Mouse (Mus musculus): ENCODE data around the gene Hs1bp3. TPM values are rescaled to one million over a fixed set of nuclear protein-coding genes. Genes with fewer than 3 reads are reported as not detected.

The Hs1bp3 gene
- polyA plus RNA-seq, 1 experiment from 2014 or later: 14.9 TPM

DNA sequence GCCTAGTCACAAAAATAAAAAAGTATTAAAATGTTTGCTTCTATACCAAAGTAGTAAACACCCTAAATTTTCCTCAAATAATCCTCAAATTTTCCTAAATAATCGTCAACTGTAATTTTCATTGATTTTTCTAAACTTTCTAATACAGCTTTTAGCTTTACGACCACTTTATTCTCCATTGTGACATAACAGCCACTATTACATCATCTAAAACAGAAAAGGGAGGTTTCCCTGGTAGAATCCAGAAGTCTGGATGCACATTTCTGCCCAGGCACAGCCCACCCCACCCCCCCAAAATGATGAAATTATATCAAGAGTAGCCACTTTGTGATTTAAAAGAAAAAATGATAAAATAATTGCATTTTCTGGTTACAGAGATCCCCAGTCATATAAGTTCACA lies 17.1 kb upstream of the Hs1bp3 start:
- Histone ChIP-seq H3K9me3 (replicated peaks) (no peaks in the 10 kb centered on the region), H3K4me3 (no peak overlapping the region), H3K27ac (replicated peaks) (no peak overlapping the region), H3K27me3 (ENCODE audit: low read depth, poor library complexity, severe bottlenecking) (peaks cover 82% of the 10 kb centered on the region), H3K36me3 (no peaks in the 10 kb centered on the region), H3K4me1 (peaks cover 28% of the 10 kb centered on the region)
- no peak for DNase-seq (ENCODE audit: low spot score)
- whole genome bisulfite sequencing: 83% methylated on average over 2 of the region's 2 CpGs

DNA sequence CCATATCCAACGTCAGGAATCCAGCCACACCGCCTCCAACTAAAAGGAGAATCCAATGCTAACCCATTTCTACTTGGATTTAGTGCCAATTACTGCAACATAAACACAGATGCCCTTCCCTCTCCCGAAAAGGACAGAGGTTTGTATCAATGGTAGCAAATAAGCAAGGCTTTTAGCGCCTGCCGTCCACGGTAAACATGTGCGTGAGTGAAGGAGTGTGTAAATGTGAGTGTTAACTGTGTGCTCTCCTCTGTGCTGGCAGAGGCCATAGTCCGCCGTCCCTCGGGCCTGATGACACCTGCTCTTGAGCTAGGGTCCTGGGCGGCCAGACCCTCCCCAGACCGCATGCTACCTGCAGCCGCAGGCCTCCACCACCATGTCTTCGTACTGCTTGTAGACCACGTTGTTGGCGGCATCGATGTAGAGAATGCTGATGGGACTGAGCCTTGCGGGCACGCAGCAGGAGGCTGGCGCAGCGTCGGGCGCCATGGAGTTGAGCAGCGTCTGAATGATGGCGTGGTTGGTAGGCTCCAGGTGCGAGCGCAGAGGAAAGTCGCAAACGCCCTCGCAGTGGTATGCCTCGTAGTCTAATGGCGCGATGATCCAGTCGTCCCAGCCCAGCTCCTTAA lies 15.5 kb upstream of the Hs1bp3 start:
- peak overlapping the region; percentile 61 for H3K27ac ChIP-seq (replicated peaks)
- peak; percentile 41 for DNase-seq (ENCODE audit: low spot score)
- 7% methylated on average over 34 of the region's 34 CpGs for WGBS
- H3K27me3 ChIP-seq (ENCODE audit: low read depth, poor library complexity, severe bottlenecking): peaks cover 98% of the 10 kb centered on the region
- peak overlapping the region; percentile 59 for H3K4me3 ChIP-seq
- no peaks in the 10 kb centered on the region for H3K9me3 ChIP-seq (replicated peaks)
- no peaks in the 10 kb centered on the region for H3K36me3 ChIP-seq
- H3K4me1 ChIP-seq: peaks cover 32% of the 10 kb centered on the region

DNA sequence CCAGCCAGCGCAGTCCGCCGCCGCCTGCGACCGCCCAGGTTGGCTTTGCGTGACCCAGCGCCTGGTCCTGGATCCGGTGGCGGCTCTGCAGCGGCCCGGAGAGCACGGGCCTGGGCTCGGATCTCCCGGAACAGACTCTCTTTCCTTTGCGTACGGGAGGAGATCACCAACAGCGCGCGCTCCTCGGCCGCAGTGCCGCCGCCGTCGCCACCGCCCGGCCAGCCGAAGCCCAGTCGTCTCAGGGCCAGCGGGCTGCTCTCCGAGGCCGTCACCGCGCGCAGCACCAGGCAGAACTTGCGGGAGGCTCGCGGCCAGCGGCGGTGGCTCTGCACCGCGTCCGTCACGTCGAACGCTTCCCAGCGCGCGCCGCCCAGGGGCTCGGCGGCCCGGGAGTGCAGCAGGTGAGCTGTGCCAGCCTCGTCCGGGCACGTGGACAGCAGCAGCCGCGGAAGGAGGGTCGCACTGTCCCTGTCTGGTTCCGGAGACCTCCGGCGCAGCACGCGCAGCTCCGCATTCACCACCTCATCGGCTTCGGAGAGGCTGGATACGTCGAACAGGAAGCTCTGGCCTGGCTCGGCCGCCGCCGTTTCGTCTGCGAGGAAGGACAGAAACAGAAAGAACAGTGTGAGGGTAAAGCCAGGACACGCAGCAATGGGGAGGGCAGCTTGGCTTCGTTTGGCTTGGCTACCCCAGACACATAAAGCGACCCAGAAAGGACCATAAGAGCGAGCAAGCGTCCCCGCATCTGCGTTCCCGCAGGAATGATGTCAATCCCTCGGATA lies 14.7 kb upstream of the Hs1bp3 start:
- no peaks in the 10 kb centered on the region for H3K36me3 ChIP-seq
- peak overlapping the region; percentile 61 for H3K27ac ChIP-seq (replicated peaks)
- H3K9me3 ChIP-seq (replicated peaks): no peaks in the 10 kb centered on the region
- DNase-seq (ENCODE audit: low spot score): peak; percentile 58
- 1% methylated on average over 85 of the region's 85 CpGs for whole genome bisulfite sequencing
- H3K4me1 ChIP-seq: peaks cover 32% of the 10 kb centered on the region
- peaks cover 98% of the 10 kb centered on the region for H3K27me3 ChIP-seq (ENCODE audit: low read depth, poor library complexity, severe bottlenecking)
- H3K4me3 ChIP-seq: peak overlapping the region; percentile 59

DNA sequence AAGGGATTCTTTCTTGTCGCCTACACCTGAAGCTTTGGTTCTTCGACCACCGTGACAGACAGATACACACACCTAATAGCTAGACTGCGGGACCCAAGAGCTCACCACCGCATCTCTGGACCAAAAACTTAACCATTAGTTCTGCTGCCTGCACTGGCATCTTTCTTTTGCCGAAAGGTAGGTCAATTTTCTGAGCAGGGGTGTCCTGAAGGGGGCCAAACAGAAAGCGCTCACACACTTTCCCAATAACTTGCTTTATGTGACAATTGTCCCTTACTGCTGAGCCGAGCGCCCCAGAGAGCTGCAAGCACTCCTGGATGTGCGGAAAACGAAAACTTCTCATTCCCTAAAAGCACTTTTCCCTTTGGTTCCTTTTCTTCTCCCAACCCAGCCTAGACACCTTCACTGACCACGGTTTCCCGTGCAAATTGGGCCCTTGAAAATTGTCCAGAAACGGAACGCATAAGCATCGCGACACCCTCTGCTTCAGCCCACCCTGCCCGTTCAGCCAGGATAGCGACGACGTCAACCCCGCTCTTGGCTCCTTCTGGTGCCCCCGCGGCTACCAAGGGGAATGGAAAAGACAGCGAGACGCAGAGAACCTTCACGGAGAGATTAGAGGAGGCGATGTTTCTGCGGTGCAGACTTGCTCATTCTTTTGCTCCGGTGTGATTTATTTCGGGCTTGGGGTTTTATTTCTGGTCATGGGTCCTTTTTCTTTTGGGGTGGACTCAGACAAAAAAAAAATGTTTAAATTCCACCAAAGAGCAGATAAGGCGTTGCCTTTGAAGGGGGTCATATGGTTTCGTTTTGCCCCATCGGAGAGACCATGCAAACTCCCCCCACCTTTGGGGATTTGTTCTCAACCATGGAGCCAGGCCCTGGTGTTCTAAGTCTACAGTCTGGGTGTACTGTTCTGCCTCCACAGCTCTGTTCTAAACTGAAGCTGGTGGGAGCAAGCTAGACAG lies 13.8 kb upstream of the Hs1bp3 start:
- WGBS: 3% methylated on average over 34 of the region's 34 CpGs
- Histone ChIP-seq H3K27ac (replicated peaks) (no peak overlapping the region), H3K4me3 (peak overlapping the region; percentile 59), H3K27me3 (ENCODE audit: low read depth, poor library complexity, severe bottlenecking) (peaks cover 100% of the 10 kb centered on the region), H3K4me1 (peaks cover 32% of the 10 kb centered on the region), H3K9me3 (replicated peaks) (no peaks in the 10 kb centered on the region), H3K36me3 (no peaks in the 10 kb centered on the region)
- peak; percentile 51 for DNase-seq (ENCODE audit: low spot score)

DNA sequence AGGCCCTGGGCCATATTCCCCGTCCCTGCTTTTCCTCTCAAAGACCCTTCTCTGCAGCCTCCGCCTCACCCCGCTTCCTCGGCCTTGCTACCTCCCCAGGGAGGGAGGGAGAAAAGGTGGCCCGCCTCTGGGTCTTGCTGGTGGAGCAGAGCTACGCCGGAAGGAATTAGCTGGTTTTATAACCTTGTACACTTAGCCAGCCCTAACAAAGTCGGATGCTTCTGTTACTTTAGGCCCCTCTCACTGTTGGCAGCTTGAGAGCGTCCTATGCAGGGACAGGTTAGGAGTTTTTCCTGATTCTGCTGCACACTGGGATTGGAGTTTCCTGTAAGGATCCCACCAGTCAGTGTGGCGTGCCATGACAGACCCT lies 13.1 kb upstream of the Hs1bp3 start:
- H3K27ac ChIP-seq (replicated peaks): no peak overlapping the region
- 6% methylated on average over 10 of the region's 10 CpGs for WGBS
- no peaks in the 10 kb centered on the region for H3K36me3 ChIP-seq
- DNase-seq (ENCODE audit: low spot score): peak; percentile 53
- peaks cover 100% of the 10 kb centered on the region for H3K27me3 ChIP-seq (ENCODE audit: low read depth, poor library complexity, severe bottlenecking)
- H3K9me3 ChIP-seq (replicated peaks): no peaks in the 10 kb centered on the region
- H3K4me1 ChIP-seq: peaks cover 32% of the 10 kb centered on the region
- peak overlapping the region; percentile 59 for H3K4me3 ChIP-seq

DNA sequence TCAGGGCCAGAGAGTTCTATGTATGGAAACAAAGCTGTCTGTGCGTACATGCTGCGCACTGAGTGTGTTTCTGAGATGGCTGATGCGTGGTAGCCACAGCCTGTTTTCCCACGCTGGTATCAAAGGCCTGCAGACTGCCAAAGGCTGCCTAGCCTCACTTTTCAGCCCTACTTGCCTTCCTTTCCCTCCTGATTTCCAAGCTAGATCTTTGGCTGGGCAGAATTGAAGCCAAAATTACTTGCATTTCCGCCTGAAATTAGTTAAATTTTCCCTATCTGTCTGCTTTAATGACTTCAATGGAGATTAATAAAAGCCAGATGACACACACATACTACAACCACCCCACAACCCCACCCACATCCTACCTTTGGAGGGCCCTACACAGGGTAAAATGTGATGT lies 12.7 kb upstream of the Hs1bp3 start:
- 7% methylated on average over 5 of the region's 5 CpGs for WGBS
- Histone ChIP-seq H3K9me3 (replicated peaks) (no peaks in the 10 kb centered on the region), H3K4me3 (peak overlapping the region; percentile 59), H3K27me3 (ENCODE audit: low read depth, poor library complexity, severe bottlenecking) (peaks cover 100% of the 10 kb centered on the region), H3K36me3 (no peaks in the 10 kb centered on the region), H3K27ac (replicated peaks) (no peak overlapping the region), H3K4me1 (peaks cover 34% of the 10 kb centered on the region)
- DNase-seq (ENCODE audit: low spot score): no peak

DNA sequence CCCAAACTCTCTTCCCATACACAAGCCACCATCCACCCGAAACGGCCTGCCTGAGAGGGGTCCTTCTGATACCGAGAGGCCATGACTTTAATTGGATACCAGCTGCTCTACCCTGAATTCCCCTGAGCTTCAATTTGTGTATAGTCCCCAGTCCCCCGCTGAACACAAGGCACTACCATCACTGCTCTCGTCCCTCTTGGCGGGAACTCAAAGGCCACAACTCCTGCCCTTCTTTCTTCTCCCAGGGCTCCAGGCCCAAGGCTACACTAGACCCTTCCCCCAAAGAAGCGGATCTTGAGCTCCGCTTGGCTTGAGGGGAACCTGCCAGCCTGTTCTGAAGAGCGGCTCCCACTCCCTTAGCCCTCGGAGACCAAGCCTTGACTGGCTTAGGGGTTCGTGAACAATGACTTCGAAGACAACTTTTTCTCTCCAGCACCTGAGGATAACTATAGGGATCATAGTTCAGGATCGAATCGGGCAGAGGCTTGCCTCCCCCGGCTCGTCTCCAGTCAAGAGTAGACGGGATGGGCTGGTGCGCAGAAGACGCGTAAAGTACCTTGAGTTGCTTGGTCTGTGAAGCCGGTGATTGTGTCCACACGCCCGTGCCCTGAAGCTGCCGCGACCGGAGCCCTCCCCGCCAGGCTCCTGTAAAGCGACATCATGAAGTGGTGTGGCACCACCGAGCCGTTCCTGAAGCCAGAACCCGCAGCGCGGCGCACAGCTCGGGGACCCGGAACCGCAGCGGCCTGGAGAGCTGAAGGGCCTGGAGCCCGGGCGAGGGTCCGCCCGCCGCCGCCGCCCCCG lies 12.0 kb upstream of the Hs1bp3 start:
- Histone ChIP-seq H3K27me3 (ENCODE audit: low read depth, poor library complexity, severe bottlenecking) (peaks cover 100% of the 10 kb centered on the region), H3K27ac (replicated peaks) (peak overlapping the region; percentile 74), H3K36me3 (no peaks in the 10 kb centered on the region), H3K4me3 (peak overlapping the region; percentile 59), H3K4me1 (peaks cover 41% of the 10 kb centered on the region), H3K9me3 (replicated peaks) (no peaks in the 10 kb centered on the region)
- DNase-seq (ENCODE audit: low spot score): peak; percentile 42
- WGBS: 2% methylated on average over 46 of the region's 46 CpGs

DNA sequence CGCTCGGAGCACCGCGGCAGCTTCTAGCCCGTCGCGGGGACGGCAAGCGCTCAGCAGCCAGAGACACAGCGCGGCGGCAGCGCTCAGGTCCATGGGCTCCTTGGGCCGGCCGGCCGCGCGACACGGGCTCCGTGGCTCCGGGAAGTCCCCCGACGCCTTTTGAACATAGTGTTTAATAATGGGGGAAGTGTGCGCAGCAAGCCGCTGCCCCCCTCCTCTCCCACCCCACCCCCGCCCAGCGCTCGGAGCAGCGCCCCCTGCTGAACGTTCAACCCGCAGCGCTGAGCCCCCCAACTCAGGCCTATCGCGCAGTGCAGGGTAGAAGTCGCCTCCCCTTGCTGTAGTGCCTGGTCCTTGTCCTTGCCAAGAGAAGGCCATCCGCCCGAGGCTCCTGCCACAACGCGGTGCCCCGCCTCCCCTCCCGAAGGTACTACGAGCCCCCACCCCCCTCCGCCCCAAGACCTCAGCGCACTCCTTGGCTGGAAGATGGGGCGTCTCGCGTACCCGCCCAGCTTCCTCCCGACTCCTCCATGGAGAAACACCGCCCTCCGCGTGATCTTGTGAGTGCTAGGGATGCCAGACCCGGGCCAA lies 11.3 kb upstream of the Hs1bp3 start, which contains the start of gene Gdf7:
Gene Gdf7 (minus strand): TSS at position 114 of the 591 bp plus-strand sequence.
- Histone ChIP-seq H3K27me3 (ENCODE audit: low read depth, poor library complexity, severe bottlenecking) (peaks cover 96% of the 10 kb centered on the region), H3K4me3 (peak within 1 kb of the TSS; percentile 59), H3K9me3 (replicated peaks) (no peaks in the 10 kb centered on the region), H3K4me1 (peaks cover 47% of the 10 kb centered on the region), H3K27ac (replicated peaks) (peak within 1 kb of the TSS; percentile 74), H3K36me3 (no peaks in the 10 kb centered on the region)
- WGBS: 2% methylated on average over 51 of the region's 53 CpGs
- DNase-seq (ENCODE audit: low spot score): peak; percentile 65

DNA sequence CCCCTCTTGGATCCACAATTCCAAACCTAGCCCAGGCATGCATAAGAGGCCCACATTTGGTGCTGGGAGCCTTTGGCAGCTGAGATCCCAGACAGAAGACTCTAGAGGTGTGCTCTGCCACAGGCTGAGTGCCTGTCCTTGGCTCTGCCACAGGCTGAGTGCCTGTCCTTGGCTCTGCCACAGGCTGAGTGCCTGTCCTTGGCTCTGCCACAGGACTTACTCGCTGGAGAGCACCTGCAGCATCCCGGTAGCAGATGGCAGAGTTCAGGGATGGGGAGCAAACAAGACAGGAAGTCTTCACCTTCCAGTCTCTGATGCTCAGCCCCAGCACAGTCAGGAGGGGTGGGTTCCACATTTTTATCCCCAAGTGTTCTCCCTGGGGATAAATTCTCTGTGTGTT lies 8.0 kb upstream of the Hs1bp3 start:
- Histone ChIP-seq H3K4me1 (peaks cover 34% of the 10 kb centered on the region), H3K9me3 (replicated peaks) (no peaks in the 10 kb centered on the region), H3K36me3 (no peaks in the 10 kb centered on the region), H3K27me3 (ENCODE audit: low read depth, poor library complexity, severe bottlenecking) (peaks cover 74% of the 10 kb centered on the region), H3K4me3 (no peak overlapping the region), H3K27ac (replicated peaks) (no peak overlapping the region)
- WGBS: 48% methylated on average over 2 of the region's 2 CpGs
- DNase-seq (ENCODE audit: low spot score): no peak

DNA sequence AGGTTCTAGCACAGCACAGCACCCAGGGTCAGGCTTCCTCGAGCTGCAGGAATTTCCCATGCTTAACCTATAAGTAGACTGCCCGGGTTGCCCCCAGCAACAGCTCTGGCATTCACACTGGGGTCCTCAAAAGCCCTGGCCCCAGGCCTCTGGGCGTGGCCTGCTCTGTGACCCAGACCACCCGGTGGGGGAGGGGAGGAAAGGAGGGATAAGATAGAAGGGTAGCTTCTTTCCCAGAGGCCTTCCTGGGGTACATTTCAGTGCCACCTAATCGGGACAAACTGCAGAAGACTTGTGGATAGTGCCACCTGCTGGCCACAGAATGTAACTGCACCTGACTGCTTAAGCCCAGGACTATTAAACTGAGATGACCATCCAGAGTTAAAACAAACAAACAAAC lies 6.8 kb upstream of the Hs1bp3 start:
- peaks cover 74% of the 10 kb centered on the region for H3K27me3 ChIP-seq (ENCODE audit: low read depth, poor library complexity, severe bottlenecking)
- no peaks in the 10 kb centered on the region for H3K36me3 ChIP-seq
- DNase-seq (ENCODE audit: low spot score): peak; percentile 81
- H3K27ac ChIP-seq (replicated peaks): peak overlapping the region; percentile 58
- 2% methylated on average over 5 of the region's 5 CpGs for WGBS
- no peak overlapping the region for H3K4me3 ChIP-seq
- H3K9me3 ChIP-seq (replicated peaks): no peaks in the 10 kb centered on the region
- H3K4me1 ChIP-seq: peaks cover 33% of the 10 kb centered on the region

DNA sequence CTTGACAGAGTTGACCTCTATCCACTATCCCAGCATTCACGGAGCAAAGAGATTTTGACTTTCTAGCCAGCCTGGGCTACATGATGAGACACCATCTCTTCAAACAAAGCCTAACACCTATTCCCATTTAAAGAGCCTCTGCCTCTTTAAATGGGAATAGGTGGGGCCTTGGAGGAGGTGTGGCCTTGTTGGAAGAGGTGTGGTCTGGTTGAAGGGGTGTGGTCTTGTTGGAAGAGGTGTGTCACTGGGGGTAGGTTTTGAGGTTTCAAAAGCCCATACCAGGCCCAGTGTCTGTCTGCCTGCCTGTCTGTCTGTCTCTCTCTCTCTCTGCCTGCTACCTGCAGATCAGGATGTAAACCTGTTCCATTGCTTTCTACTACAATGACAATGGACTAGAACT lies 6.3 kb upstream of the Hs1bp3 start:
- Histone ChIP-seq H3K36me3 (no peaks in the 10 kb centered on the region), H3K9me3 (replicated peaks) (no peaks in the 10 kb centered on the region), H3K27me3 (ENCODE audit: low read depth, poor library complexity, severe bottlenecking) (peaks cover 74% of the 10 kb centered on the region), H3K27ac (replicated peaks) (no peak overlapping the region), H3K4me3 (no peak overlapping the region), H3K4me1 (peaks cover 29% of the 10 kb centered on the region)
- 60% methylated on average over 1 of the region's 1 CpGs for WGBS
- DNase-seq (ENCODE audit: low spot score): no peak
